In genomic region chr7:110516241-110517220, GRCm38 (mm10) we compare ENCODE assay signal across 17 mouse cellular contexts.
A peak's percentile ranks its signal among the peaks of the same experiment; 100 is the strongest.
DNase-seq lines count a peak whose midpoint lies in the region; ATAC-seq and TF ChIP-seq lines count a peak whose summit lies in the region.
"Had no signal": no experiment of that assay in that cellular context is flagged by ENCODE, and none has a peak within 500 bp of the region (broad histone marks: within the 10 kb centered on the region; RNA-seq: fewer than 3 reads in every experiment).

No protein-coding gene starts in this region.

- H3K27me3 ChIP-seq in stomach, embryonic 14.5 days (ENCODE audit: control insufficient read depth, insufficient read depth, low read length) = no peaks in the 10 kb centered on the region
- no peaks in the 10 kb centered on the region for H3K27me3 ChIP-seq in stomach, postnatal 0 days (ENCODE audit: control insufficient read depth, insufficient read depth, low read length)
- H3K27me3 ChIP-seq in stomach, embryonic 16.5 days (ENCODE audit: control insufficient read depth, insufficient read depth, low read length) = no peaks in the 10 kb centered on the region
- H3K27me3 ChIP-seq: hindbrain, embryonic 13.5 days; limb, embryonic 15.5 days had no signal

- no peak overlapping the region for H3K9ac ChIP-seq in stomach, embryonic 14.5 days (replicated peaks; ENCODE audit: low read depth, low read length)
- H3K9ac ChIP-seq in stomach, postnatal 0 days (ENCODE audit: low read length) = no peak overlapping the region
- H3K9ac ChIP-seq in stomach, embryonic 16.5 days (ENCODE audit: low read length) = no peak overlapping the region
- H3K9ac ChIP-seq: hindbrain, embryonic 13.5 days; limb, embryonic 15.5 days had no signal

- TF ChIP-seq EP300 in stomach, postnatal 0 days (optimal IDR thresholded peaks at IDR 0.05) = no peak

- no peaks in the 10 kb centered on the region for H3K36me3 ChIP-seq in stomach, embryonic 14.5 days (ENCODE audit: control insufficient read depth, insufficient read depth, low read length)
- no peaks in the 10 kb centered on the region for H3K36me3 ChIP-seq in stomach, postnatal 0 days (ENCODE audit: control insufficient read depth, insufficient read depth, low read length)
- no peaks in the 10 kb centered on the region for H3K36me3 ChIP-seq in stomach, embryonic 16.5 days (ENCODE audit: control insufficient read depth, insufficient read depth, low read length)
- H3K36me3 ChIP-seq: hindbrain, embryonic 13.5 days; limb, embryonic 15.5 days had no signal

- H3K4me3 ChIP-seq in layer of hippocampus, adult 2 months = no peak overlapping the region
- no peak overlapping the region for H3K4me3 ChIP-seq in stomach, embryonic 14.5 days (ENCODE audit: low read depth, low read length)
- H3K4me3 ChIP-seq in stomach, postnatal 0 days (ENCODE audit: low read depth, low read length) = no peak overlapping the region
- H3K4me3 ChIP-seq in stomach, embryonic 16.5 days (replicated peaks; ENCODE audit: low read length) = no peak overlapping the region
- H3K4me3 ChIP-seq: erythroblast, embryonic 14.5 days; hindbrain, embryonic 13.5 days; limb, embryonic 15.5 days had no signal

- peak overlapping the region; percentile 8; the same call in 1 of the 2 replicates for H3K27ac ChIP-seq in layer of hippocampus, adult 2 months
- peak overlapping the region; percentile 28; the same call in 1 of the 2 replicates for H3K27ac ChIP-seq in stomach, embryonic 14.5 days (ENCODE audit: low read length)
- H3K27ac ChIP-seq in stomach, postnatal 0 days (replicated peaks) = no peak overlapping the region
- no peak overlapping the region for H3K27ac ChIP-seq in stomach, embryonic 16.5 days (ENCODE audit: low read length)
- H3K27ac ChIP-seq: hindbrain, embryonic 13.5 days; limb, embryonic 15.5 days had no signal

- no peak for TF ChIP-seq CTCF in layer of hippocampus, adult 2 months (conservative IDR thresholded peaks at IDR 0.05)
- no peak for TF ChIP-seq CTCF in stomach, postnatal 0 days (IDR thresholded peaks at IDR 0.05; ENCODE audit: low read depth)

- H3K4me2 ChIP-seq in stomach, embryonic 14.5 days (replicated peaks; ENCODE audit: low read depth, low read length) = no peak overlapping the region
- H3K4me2 ChIP-seq in stomach, postnatal 0 days (replicated peaks; ENCODE audit: low read depth) = no peak overlapping the region
- H3K4me2 ChIP-seq in stomach, embryonic 16.5 days (ENCODE audit: low read depth, low read length) = no peak overlapping the region
- H3K4me2 ChIP-seq: hindbrain, embryonic 13.5 days; limb, embryonic 15.5 days had no signal

- no peaks in the 10 kb centered on the region for H3K9me3 ChIP-seq in stomach, embryonic 14.5 days (ENCODE audit: control insufficient read depth, low read depth, low read length)
- H3K9me3 ChIP-seq in stomach, postnatal 0 days (ENCODE audit: control insufficient read depth, low read length) = no peaks in the 10 kb centered on the region
- H3K9me3 ChIP-seq in stomach, embryonic 16.5 days (replicated peaks; ENCODE audit: control insufficient read depth, low read length) = no peaks in the 10 kb centered on the region
- H3K9me3 ChIP-seq: hindbrain, embryonic 13.5 days; limb, embryonic 15.5 days had no signal

- no peak for ATAC-seq in stomach, embryonic 14.5 days (ENCODE audit: insufficient number of reproducible peaks, insufficient read depth, low FRiP score, low read depth)
- no peak for ATAC-seq in stomach, postnatal 0 days (ENCODE audit: low FRiP score, low TSS enrichment)
- ATAC-seq in stomach, embryonic 16.5 days (ENCODE audit: insufficient read depth, low FRiP score) = peak; percentile 13; the same call in 1 of the 2 replicates
- ATAC-seq: intestine, postnatal 0 days had no signal

- 51% methylated on average over 2 of the region's 2 CpGs for WGBS in stomach, embryonic 14.5 days
- 30% methylated on average over 2 of the region's 2 CpGs for WGBS in stomach, postnatal 0 days
- WGBS in stomach, embryonic 16.5 days = 46% methylated on average over 2 of the region's 2 CpGs

- DNase-seq in gastrocnemius, adult 18-20 months (ENCODE audit: low spot score) = peak; percentile 29
- no peak for DNase-seq in gastrocnemius, postnatal 10 days
- no peak for DNase-seq in layer of hippocampus, adult 2 months (ENCODE audit: low spot score in 2 of 2)
- no peak for DNase-seq in layer of hippocampus, adult 9-10 months (ENCODE audit: low spot score)
- no peak for DNase-seq in stomach, postnatal 0 days (ENCODE audit: low spot score)
- no peak for DNase-seq in cerebellum, postnatal 36 days
- DNase-seq: cerebellum, postnatal 25 days; kidney, postnatal 25 days; lung, adult 18-20 months; spleen, adult 18-20 months; thymus, postnatal 25 days had no signal

- no peaks in the 10 kb centered on the region for H3K4me1 ChIP-seq in stomach, embryonic 14.5 days (ENCODE audit: control insufficient read depth, insufficient read depth, low read length)
- H3K4me1 ChIP-seq in stomach, postnatal 0 days (replicated peaks; ENCODE audit: control insufficient read depth, insufficient read depth) = no peaks in the 10 kb centered on the region
- H3K4me1 ChIP-seq in stomach, embryonic 16.5 days (ENCODE audit: control insufficient read depth, insufficient read depth, low read length) = no peaks in the 10 kb centered on the region; the same call in 1 of the 2 replicates
- H3K4me1 ChIP-seq: hindbrain, embryonic 13.5 days; limb, embryonic 15.5 days had no signal

Comparison
In these comparisons a context has a peak if more than half of its experiments do, and no peak if none do; other contexts are left out.
1. H3K27ac ChIP-seq: peak in layer of hippocampus, adult 2 months (single experiment) and stomach, embryonic 14.5 days (single experiment); none in stomach, postnatal 0 days (single experiment) and stomach, embryonic 16.5 days (single experiment).